Mouse (Mus musculus): ENCODE measurements around the gene Sf1. TPM values are rescaled to one million over a fixed set of nuclear protein-coding genes. Genes with fewer than 3 reads are reported as not detected.

The Sf1 gene
- polyA plus RNA-seq, 1 experiment from 2014 or later, result 42.3 TPM

GRCm38 (mm10) chr19:6407109-6407508 is 43.6 kb downstream of the Sf1 start:
- WGBS, result 83% methylated on average over 8 of the region's 8 CpGs
- no peaks in the 10 kb centered on the region for H3K27me3 ChIP-seq (ENCODE audit: control insufficient read depth, insufficient read depth, low read length)
- no peak overlapping the region for H3K4me3 ChIP-seq (ENCODE audit: low read depth, low read length)
- H3K4me1 ChIP-seq (replicated peaks; ENCODE audit: control insufficient read depth, insufficient read depth), result no peaks in the 10 kb centered on the region
- no peaks in the 10 kb centered on the region for H3K36me3 ChIP-seq (ENCODE audit: control insufficient read depth, insufficient read depth, low read length)
- no peak overlapping the region for H3K4me2 ChIP-seq (replicated peaks; ENCODE audit: low read depth)
- no peak for TF ChIP-seq CTCF (IDR thresholded peaks at IDR 0.05; ENCODE audit: low read depth)
- ATAC-seq (ENCODE audit: low FRiP score, low TSS enrichment) (no peak), DNase-seq (ENCODE audit: low spot score) (no peak)
- no peak overlapping the region for H3K9ac ChIP-seq (ENCODE audit: low read length)
- H3K27ac ChIP-seq (replicated peaks), result no peak overlapping the region
- H3K9me3 ChIP-seq (ENCODE audit: control insufficient read depth, low read length), result no peaks in the 10 kb centered on the region

- TF ChIP-seq CTCF (IDR thresholded peaks at IDR 0.05; ENCODE audit: low read depth), result no peak
- TF ChIP-seq EP300 (optimal IDR thresholded peaks at IDR 0.05), result no peak
- Histone ChIP-seq H3K9me3 (ENCODE audit: control insufficient read depth, low read length) (no peaks in the 10 kb centered on the region), H3K27me3 (ENCODE audit: control insufficient read depth, insufficient read depth, low read length) (no peaks in the 10 kb centered on the region), H3K9ac (ENCODE audit: low read length) (no peak overlapping the region), H3K27ac (replicated peaks) (no peak overlapping the region), H3K4me1 (replicated peaks; ENCODE audit: control insufficient read depth, insufficient read depth) (no peaks in the 10 kb centered on the region), H3K4me2 (replicated peaks; ENCODE audit: low read depth) (no peak overlapping the region), H3K4me3 (ENCODE audit: low read depth, low read length) (no peak overlapping the region), H3K36me3 (ENCODE audit: control insufficient read depth, insufficient read depth, low read length) (no peaks in the 10 kb centered on the region)
- no peak for ATAC-seq (ENCODE audit: low FRiP score, low TSS enrichment)
- DNase-seq (ENCODE audit: low spot score), result no peak
- WGBS, result 68% methylated on average over 16 of the region's 16 CpGs
These were observed 44.5 kb downstream of the Sf1 start for GRCm38 (mm10) chr19:6407816-6408510.

- H3K9me3 ChIP-seq (ENCODE audit: control insufficient read depth, low read length), result no peaks in the 10 kb centered on the region
- 75% methylated on average over 8 of the region's 8 CpGs for WGBS
- H3K27ac ChIP-seq (replicated peaks), result no peak overlapping the region
- H3K36me3 ChIP-seq (ENCODE audit: control insufficient read depth, insufficient read depth, low read length), result no peaks in the 10 kb centered on the region; the same call in 1 of the 2 replicates
- no peak overlapping the region for H3K9ac ChIP-seq (ENCODE audit: low read length)
- no peak overlapping the region for H3K4me3 ChIP-seq (ENCODE audit: low read depth, low read length)
- H3K27me3 ChIP-seq (ENCODE audit: control insufficient read depth, insufficient read depth, low read length), result no peaks in the 10 kb centered on the region
- no peak for DNase-seq (ENCODE audit: low spot score)
- ATAC-seq (ENCODE audit: low FRiP score, low TSS enrichment), result no peak
- H3K4me2 ChIP-seq (replicated peaks; ENCODE audit: low read depth), result no peak overlapping the region
- TF ChIP-seq CTCF (IDR thresholded peaks at IDR 0.05; ENCODE audit: low read depth) (no peak), EP300 (optimal IDR thresholded peaks at IDR 0.05) (no peak)
- H3K4me1 ChIP-seq (replicated peaks; ENCODE audit: control insufficient read depth, insufficient read depth), result no peaks in the 10 kb centered on the region
These were observed 45.3 kb downstream of the Sf1 start for GRCm38 (mm10) chr19:6408749-6409148.

DNA sequence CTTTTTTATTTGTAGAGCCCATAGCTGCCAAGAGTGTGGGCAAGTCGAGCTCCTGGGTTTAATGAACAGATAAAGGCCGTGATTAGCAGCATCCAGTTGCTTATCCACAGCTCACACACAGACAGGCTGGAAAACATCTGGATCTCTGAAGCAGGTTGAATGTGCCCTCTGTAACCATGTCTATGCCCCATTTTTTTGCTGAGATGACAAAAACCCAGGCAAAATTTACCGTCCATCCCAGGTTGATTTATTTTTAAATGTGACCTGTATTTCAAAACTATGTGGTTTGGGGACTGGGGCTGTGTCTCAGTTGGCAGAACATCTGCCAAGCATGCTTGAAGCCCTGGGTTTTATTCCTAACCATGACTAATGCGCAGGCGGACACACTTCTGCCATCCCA is 45.7 kb downstream of the Sf1 start:
- H3K9me3 ChIP-seq (ENCODE audit: control insufficient read depth, low read length), result no peaks in the 10 kb centered on the region
- ATAC-seq (ENCODE audit: low FRiP score, low TSS enrichment) (no peak), DNase-seq (ENCODE audit: low spot score) (no peak)
- H3K27ac ChIP-seq (replicated peaks), result no peak overlapping the region
- no peaks in the 10 kb centered on the region for H3K27me3 ChIP-seq (ENCODE audit: control insufficient read depth, insufficient read depth, low read length)
- no peak for TF ChIP-seq CTCF (IDR thresholded peaks at IDR 0.05; ENCODE audit: low read depth)
- TF ChIP-seq EP300 (optimal IDR thresholded peaks at IDR 0.05), result no peak
- H3K4me3 ChIP-seq (ENCODE audit: low read depth, low read length), result no peak overlapping the region
- no peaks in the 10 kb centered on the region for H3K4me1 ChIP-seq (replicated peaks; ENCODE audit: control insufficient read depth, insufficient read depth)
- no peaks in the 10 kb centered on the region; the same call in 1 of the 2 replicates for H3K36me3 ChIP-seq (ENCODE audit: control insufficient read depth, insufficient read depth, low read length)
- 77% methylated on average over 5 of the region's 5 CpGs for WGBS
- no peak overlapping the region for H3K9ac ChIP-seq (ENCODE audit: low read length)
- H3K4me2 ChIP-seq (replicated peaks; ENCODE audit: low read depth), result no peak overlapping the region

DNA sequence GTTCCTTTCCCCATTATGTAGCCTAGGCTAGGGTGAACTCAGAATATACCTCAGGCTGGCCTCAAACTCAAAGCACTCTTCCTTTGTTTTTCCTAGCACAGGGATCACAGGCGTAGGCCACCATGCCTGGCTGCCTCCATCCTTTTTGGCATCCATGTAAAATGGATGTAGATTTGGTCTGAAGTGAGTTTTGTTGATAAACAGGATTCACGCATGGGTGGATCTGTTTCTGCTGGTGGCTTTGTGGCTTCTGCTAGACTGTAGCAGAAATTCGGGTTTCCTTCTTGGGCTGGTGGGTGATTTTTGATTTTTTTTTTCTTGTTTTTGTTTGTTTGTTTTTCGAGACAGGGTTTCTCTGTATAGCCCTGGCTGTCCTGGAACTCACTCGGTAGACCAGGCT is 46.4 kb downstream of the Sf1 start:
- Histone ChIP-seq H3K27ac (replicated peaks) (no peak overlapping the region), H3K4me1 (replicated peaks; ENCODE audit: control insufficient read depth, insufficient read depth) (no peaks in the 10 kb centered on the region), H3K4me3 (ENCODE audit: low read depth, low read length) (no peak overlapping the region), H3K9ac (ENCODE audit: low read length) (no peak overlapping the region), H3K27me3 (ENCODE audit: control insufficient read depth, insufficient read depth, low read length) (no peaks in the 10 kb centered on the region), H3K36me3 (ENCODE audit: control insufficient read depth, insufficient read depth, low read length) (no peaks in the 10 kb centered on the region; the same call in 1 of the 2 replicates), H3K9me3 (ENCODE audit: control insufficient read depth, low read length) (no peaks in the 10 kb centered on the region), H3K4me2 (replicated peaks; ENCODE audit: low read depth) (no peak overlapping the region)
- ATAC-seq (ENCODE audit: low FRiP score, low TSS enrichment) (no peak), DNase-seq (ENCODE audit: low spot score) (no peak)
- no peak for TF ChIP-seq CTCF (IDR thresholded peaks at IDR 0.05; ENCODE audit: low read depth)
- no peak for TF ChIP-seq EP300 (optimal IDR thresholded peaks at IDR 0.05)
- 80% methylated on average over 5 of the region's 5 CpGs for WGBS

- ATAC-seq (ENCODE audit: low FRiP score, low TSS enrichment), result no peak
- H3K36me3 ChIP-seq (ENCODE audit: control insufficient read depth, insufficient read depth, low read length), result no peaks in the 10 kb centered on the region; the same call in 1 of the 2 replicates
- H3K27me3 ChIP-seq (ENCODE audit: control insufficient read depth, insufficient read depth, low read length), result no peaks in the 10 kb centered on the region
- no peak for TF ChIP-seq EP300 (optimal IDR thresholded peaks at IDR 0.05)
- no peak for TF ChIP-seq CTCF (IDR thresholded peaks at IDR 0.05; ENCODE audit: low read depth)
- H3K4me3 ChIP-seq (ENCODE audit: low read depth, low read length), result no peak overlapping the region
- H3K27ac ChIP-seq (replicated peaks), result no peak overlapping the region
- H3K4me2 ChIP-seq (replicated peaks; ENCODE audit: low read depth), result no peak overlapping the region
- H3K9me3 ChIP-seq (ENCODE audit: control insufficient read depth, low read length), result no peaks in the 10 kb centered on the region
- H3K9ac ChIP-seq (ENCODE audit: low read length), result no peak overlapping the region
- 68% methylated on average over 14 of the region's 14 CpGs for WGBS
- no peak for DNase-seq (ENCODE audit: low spot score)
- no peaks in the 10 kb centered on the region for H3K4me1 ChIP-seq (replicated peaks; ENCODE audit: control insufficient read depth, insufficient read depth)
These were observed 49.3 kb downstream of the Sf1 start for GRCm38 (mm10) chr19:6412798-6413197.

All from stomach, postnatal 0 days (tissue).